Mouse (Mus musculus) E14TG2a.4 (cell line): ENCODE measurements around the gene Muc1.
A peak's percentile ranks its signal among the peaks of the same experiment; 100 is the strongest.

Experiments used
- H3K27me3 ChIP-seq: 2 replicates; pipeline ENCODE4 v1.6.1; 2014; ENCODE audit warnings: low read length, control low read depth; ENCODE audit not compliant: insufficient read depth
- H3K36me3 ChIP-seq: 2 replicates; pipeline ENCODE4 v1.6.1; 2014; ENCODE audit warnings: low read length, control low read depth; ENCODE audit not compliant: insufficient read depth
- H3K4me1 ChIP-seq: replicated peaks from 2 replicates; pipeline ENCODE4 v1.6.1; 2014; ENCODE audit warnings: low read depth, low read length, control low read depth
- H3K4me3 ChIP-seq: replicated peaks from 2 replicates; pipeline ENCODE4 v1.5.1; 2014; ENCODE audit warnings: mild to moderate bottlenecking, low read length
- H3K9me3 ChIP-seq: 2 replicates; pipeline ENCODE4 v1.6.1; 2014; ENCODE audit warnings: low read length, control low read depth
- CTCF ChIP-seq: conservative IDR thresholded peaks from 2 replicates; pipeline ENCODE4 v1.5.1; 2014; ENCODE audit warnings: low read length
- NANOG ChIP-seq: IDR thresholded peaks from 2 replicates; pipeline ENCODE4 v1.6.1; 2014; ENCODE audit warnings: borderline replicate concordance, low read length, mixed read lengths
- POU5F1 ChIP-seq: IDR thresholded peaks from 2 replicates; pipeline ENCODE4 v1.6.1; 2014; ENCODE audit warnings: low read length, borderline replicate concordance

Muc1 gene

DNA sequence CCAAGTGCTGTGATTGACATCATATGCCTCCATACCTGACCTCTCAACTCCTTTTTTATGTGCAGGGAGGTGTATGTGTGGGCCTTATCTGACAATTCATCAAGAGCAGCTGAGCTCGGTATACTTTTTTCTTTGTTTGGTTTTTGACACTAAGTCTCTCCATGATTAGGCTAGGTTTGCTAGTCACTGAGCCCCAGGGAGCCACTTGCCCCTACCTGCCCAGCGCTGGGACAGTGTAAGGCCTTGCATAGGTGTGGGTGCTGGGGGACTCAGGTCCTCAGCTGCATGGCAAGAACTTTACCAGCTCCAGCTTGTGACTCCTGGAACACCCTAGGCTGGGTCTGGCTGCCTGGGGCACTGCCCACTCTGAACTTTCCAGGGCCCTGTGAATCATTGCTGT, 22.2 kb upstream of the Muc1 start:
- no peak overlapping the region for H3K4me3 ChIP-seq
- H3K27me3 ChIP-seq: no peaks in the 10 kb centered on the region
- H3K36me3 ChIP-seq: peaks cover 80% of the 10 kb centered on the region
- no peaks in the 10 kb centered on the region for H3K9me3 ChIP-seq
- TF ChIP-seq NANOG: no peak
- peaks cover 47% of the 10 kb centered on the region for H3K4me1 ChIP-seq

DNA sequence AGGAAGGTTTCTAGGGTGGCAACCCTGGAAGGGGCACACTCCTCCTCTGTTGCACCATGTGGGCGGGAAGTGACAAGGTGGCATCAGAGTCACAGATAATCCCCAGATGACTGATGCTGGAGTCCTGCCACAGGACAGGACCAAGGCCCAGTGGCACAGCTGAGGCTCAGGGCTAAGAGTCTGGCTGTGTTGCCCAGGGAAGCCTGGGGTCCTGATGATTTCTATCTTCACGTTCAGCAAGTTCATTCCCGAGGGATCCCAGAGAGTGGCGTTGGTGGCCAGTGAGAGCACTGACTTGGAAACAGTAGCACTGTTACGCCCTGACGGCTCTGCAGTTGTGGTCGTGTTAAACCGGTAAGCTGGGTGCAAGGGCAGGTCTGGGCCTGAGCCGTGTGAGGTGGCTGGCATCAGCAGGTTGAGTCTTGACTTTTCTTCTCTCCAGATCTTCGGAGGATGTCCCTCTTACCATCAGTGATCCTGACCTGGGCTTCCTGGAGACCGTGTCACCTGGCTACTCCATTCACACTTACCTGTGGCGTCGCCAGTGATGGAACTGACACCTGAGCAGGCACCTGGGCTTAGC, 20.7 kb upstream of the Muc1 start:
- TF ChIP-seq POU5F1 (no peak), NANOG (no peak), CTCF (no peak)
- Histone ChIP-seq H3K4me3 (no peak overlapping the region), H3K4me1 (peaks cover 53% of the 10 kb centered on the region), H3K36me3 (peaks cover 91% of the 10 kb centered on the region), H3K9me3 (no peaks in the 10 kb centered on the region), H3K27me3 (no peaks in the 10 kb centered on the region)

DNA sequence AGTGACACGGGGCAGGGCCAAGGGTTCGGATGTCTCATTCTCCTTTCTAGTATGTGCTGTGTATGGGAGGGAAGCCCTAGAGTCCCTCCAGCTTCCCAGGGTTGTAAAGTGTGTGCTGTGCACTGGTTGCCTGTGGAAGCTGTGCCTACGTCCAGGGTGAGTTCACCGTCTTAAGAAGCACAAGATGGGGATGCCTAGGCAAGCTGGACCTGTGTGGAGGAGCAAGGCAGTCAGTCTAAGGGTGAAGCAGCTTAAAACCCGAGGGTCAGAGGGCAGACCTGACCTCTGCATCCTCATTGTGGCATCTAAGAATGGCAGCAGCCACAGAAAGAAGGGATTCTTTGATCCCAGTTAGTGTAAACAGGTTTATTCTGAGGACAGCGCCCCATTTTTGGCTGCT, 20.1 kb upstream of the Muc1 start:
- Histone ChIP-seq H3K36me3 (peaks cover 90% of the 10 kb centered on the region), H3K9me3 (no peaks in the 10 kb centered on the region), H3K27me3 (no peaks in the 10 kb centered on the region), H3K4me3 (no peak overlapping the region), H3K4me1 (peaks cover 51% of the 10 kb centered on the region)
- TF ChIP-seq CTCF (no peak), NANOG (no peak), POU5F1 (no peak)

DNA sequence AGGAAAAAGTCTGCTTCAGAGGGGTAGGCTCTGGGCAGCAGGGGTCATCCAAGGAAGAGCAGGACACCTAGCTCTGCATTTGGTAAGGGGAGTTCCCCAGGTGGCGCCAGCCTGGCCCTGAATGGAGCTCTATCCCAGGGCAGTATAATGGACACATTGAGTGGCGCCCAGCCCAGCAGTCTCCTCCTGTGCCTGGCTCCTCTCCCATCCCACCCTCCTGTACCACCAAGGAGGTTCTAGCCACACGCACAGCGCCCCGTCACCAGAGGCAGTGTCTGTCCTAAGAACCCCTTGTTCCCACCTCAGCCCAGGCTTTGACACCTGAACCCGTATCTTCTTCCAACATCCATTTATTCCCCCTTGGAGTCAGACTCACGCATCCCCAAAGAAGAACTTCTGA, 19.1 kb upstream of the Muc1 start:
- no peaks in the 10 kb centered on the region for H3K9me3 ChIP-seq
- H3K27me3 ChIP-seq: no peaks in the 10 kb centered on the region
- no peak for TF ChIP-seq CTCF
- TF ChIP-seq NANOG: no peak
- no peak for TF ChIP-seq POU5F1
- peaks cover 51% of the 10 kb centered on the region for H3K4me1 ChIP-seq
- H3K36me3 ChIP-seq: peaks cover 81% of the 10 kb centered on the region
- H3K4me3 ChIP-seq: no peak overlapping the region

DNA sequence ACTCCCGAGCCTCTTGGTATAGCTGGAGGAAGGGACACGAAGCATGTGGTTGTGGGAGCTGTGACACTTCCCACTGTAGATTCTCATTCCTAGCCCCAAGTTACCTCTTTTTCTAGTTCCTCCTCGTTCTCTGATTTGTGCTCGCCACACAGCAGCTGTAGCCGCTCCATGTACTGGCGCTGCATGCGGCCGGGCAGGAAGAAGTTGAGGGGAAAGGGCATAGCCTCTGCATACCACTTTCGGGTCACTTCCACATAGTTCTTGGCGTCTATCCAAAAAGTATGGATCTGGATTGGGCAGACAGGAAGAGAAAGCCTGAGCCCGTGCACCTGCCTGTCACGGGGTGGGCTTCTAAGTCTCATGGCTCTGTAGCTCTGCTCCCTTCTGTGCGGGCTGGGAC, 18.7 kb upstream of the Muc1 start:
- H3K36me3 ChIP-seq: peaks cover 76% of the 10 kb centered on the region
- H3K4me1 ChIP-seq: peaks cover 54% of the 10 kb centered on the region
- TF ChIP-seq NANOG (no peak), POU5F1 (no peak), CTCF (no peak)
- no peak overlapping the region for H3K4me3 ChIP-seq
- no peaks in the 10 kb centered on the region for H3K27me3 ChIP-seq
- no peaks in the 10 kb centered on the region for H3K9me3 ChIP-seq

DNA sequence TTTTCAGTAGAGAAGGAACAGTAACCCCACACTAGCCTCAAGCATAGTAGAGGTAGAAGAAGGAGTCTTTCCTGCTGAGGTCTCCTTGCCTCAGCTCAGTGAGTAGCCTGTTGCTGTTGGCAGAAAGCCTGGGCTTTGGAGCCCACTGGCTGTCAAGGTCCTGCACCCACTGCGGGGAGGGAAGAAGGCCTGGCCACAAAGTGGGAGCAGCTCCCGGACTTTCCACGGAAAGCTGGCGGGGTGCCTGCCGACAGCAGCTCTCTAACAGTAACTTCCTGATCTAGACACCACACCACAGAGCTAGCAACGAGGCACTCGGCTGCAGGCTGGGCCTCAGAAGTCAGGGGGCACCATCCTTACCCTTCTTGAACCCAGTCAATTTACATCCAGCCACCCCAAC, 18.1 kb upstream of the Muc1 start:
- Histone ChIP-seq H3K9me3 (no peaks in the 10 kb centered on the region), H3K4me3 (no peak overlapping the region), H3K36me3 (peaks cover 71% of the 10 kb centered on the region), H3K4me1 (peaks cover 60% of the 10 kb centered on the region), H3K27me3 (no peaks in the 10 kb centered on the region)
- TF ChIP-seq NANOG: no peak
- TF ChIP-seq CTCF: no peak
- TF ChIP-seq POU5F1: no peak

DNA sequence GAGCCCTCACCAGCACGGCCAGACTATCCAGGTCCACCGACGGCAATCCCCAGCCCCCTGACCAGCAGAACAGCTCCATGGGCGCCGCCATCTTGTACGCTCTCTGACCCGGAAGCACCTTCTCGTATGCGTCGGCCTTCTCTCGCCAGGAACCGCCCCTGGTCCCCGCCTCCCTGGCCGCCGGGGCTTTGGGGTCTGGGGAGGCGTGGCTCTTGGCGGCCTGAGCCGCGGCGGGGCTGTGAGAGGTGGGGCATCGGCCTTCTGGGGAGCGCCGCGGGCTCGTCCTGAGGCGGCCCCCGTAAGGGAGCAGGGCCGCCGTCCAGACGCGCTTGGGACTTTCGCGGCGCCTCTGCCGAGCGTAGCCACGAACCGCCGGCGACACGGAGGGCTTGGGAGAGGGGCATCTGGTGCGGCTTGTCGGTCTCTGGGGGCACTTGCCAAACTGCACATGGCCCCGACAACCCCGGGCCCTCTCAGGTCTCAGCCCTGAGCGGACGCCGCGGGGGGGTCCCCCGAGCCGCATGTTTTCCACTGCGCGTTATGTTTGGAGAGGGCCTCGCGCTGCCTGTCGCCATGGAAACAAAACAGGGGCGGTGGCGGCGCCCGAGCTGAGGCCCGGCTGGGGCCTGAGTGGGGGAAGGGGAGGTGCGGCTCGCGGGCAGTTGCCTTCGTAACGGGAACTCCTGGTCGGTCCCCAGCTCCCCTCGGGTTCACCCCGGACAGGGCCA, 14.9 kb upstream of the Muc1 start:
- H3K4me1 ChIP-seq: peaks cover 66% of the 10 kb centered on the region
- H3K4me3 ChIP-seq: peak overlapping the region; percentile 95
- H3K36me3 ChIP-seq: peaks cover 50% of the 10 kb centered on the region
- H3K27me3 ChIP-seq: peaks cover 6% of the 10 kb centered on the region; the same call in 1 of the 2 replicates
- TF ChIP-seq CTCF (no peak), NANOG (no peak), POU5F1 (no peak)
- no peaks in the 10 kb centered on the region for H3K9me3 ChIP-seq

DNA sequence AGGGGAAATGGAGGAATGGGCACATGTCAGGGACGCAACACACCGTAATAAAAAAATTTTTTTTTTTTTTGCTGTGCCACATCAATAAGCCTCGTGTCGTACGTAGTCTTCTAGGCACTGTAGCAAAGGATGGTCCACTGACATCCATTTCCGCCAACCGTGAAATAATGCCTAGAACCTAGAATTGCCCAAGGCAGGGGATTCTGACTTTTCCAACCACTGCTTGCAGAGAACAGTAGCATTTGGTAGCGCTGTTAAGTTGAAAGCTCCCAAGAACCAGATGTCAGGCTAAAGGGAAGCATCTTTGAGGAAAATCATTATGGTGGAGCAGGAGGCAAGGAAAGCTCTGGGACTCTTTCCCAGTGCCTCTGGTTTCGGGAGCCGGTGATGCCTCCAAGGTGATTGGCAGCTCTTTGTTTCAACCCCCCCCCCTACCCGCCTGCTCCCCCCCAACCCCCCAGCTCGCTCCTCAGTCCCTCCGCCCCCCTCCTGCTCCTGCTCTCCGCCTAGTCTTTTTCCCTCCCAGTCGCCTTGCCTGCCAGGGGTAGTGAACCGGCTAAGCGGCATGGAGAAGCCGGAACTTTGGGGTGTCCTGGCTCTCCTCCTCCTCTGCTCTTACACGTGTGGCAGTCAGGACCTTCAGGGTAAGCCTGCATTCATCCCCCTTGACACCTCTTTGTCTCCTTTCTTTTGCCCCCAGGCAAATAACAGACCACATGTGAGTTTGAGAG, 14.0 kb upstream of the Muc1 start, which contains the start of gene Thbs3:
Gene Thbs3 (plus strand): TSS at position 500 of the 731 bp plus-strand sequence.
- H3K4me3 ChIP-seq: peak within 1 kb of the TSS; percentile 95
- peaks cover 64% of the 10 kb centered on the region for H3K4me1 ChIP-seq
- H3K27me3 ChIP-seq: peaks cover 10% of the 10 kb centered on the region; the same call in 1 of the 2 replicates
- peaks cover 50% of the 10 kb centered on the region for H3K36me3 ChIP-seq
- no peaks in the 10 kb centered on the region for H3K9me3 ChIP-seq
- TF ChIP-seq POU5F1 (no peak), NANOG (no peak), CTCF (no peak)
